Mouse (Mus musculus) midbrain, postnatal 0 days (tissue): ENCODE results near the gene Sez6l2. TPM values are rescaled to one million over a fixed set of nuclear protein-coding genes. Genes with fewer than 3 reads are reported as not detected.

Source experiments
- ATAC-seq: fragments of 200-750 bp; cut with Nextera tagmentation; 2 replicates; pipeline ENCODE4 v1.8.0; 2017; ENCODE audit warnings: moderate number of reproducible peaks, mild to moderate bottlenecking, moderate TSS enrichment, moderate library complexity; ENCODE audit not compliant: low FRiP score
- DNase-seq: peaks from one replicate; pipeline ENCODE4 v3.0.0-alpha.2; 2015; ENCODE audit warnings: low spot score
- H3K27ac ChIP-seq: fragments of 300-500 bp; sonication (generic); 2 replicates; pipeline ENCODE4 v1.5.1; 2014; ENCODE audit warnings: low read depth, mild to moderate bottlenecking, low read length, mixed read lengths
- H3K27me3 ChIP-seq: fragments of 300-500 bp; sonication (generic); 2 replicates; pipeline ENCODE4 v1.6.1; 2014; ENCODE audit warnings: low read length, control low read depth, mixed read lengths; ENCODE audit not compliant: insufficient read depth
- H3K36me3 ChIP-seq: fragments of 300-500 bp; sonication (generic); 2 replicates; pipeline ENCODE4 v1.6.1; 2014; ENCODE audit warnings: low read length, control low read depth, mixed read lengths; ENCODE audit not compliant: insufficient read depth
- H3K4me1 ChIP-seq: fragments of 300-500 bp; sonication (generic); 2 replicates; pipeline ENCODE4 v1.6.1; 2014; ENCODE audit warnings: mild to moderate bottlenecking, control low read depth, antibody characterized with exemption, low read length, mixed read lengths; ENCODE audit not compliant: insufficient read depth
- H3K4me2 ChIP-seq: fragments of 300-500 bp; sonication (generic); 2 replicates; pipeline ENCODE4 v1.6.1; 2014; ENCODE audit warnings: low read depth, mild to moderate bottlenecking, low read length, mixed read lengths; ENCODE audit not compliant: poor library complexity, severe bottlenecking
- H3K4me3 ChIP-seq: fragments of 300-500 bp; sonication (generic); 2 replicates; pipeline ENCODE4 v1.5.1; 2014; ENCODE audit warnings: low read depth, mild to moderate bottlenecking, low read length, moderate library complexity
- H3K9ac ChIP-seq: fragments of 300-500 bp; sonication (generic); replicated peaks from 2 replicates; pipeline ENCODE4 v1.6.1; 2014; ENCODE audit warnings: mild to moderate bottlenecking, low read length, moderate library complexity, mixed read lengths; ENCODE audit not compliant: poor library complexity, severe bottlenecking
- H3K9me3 ChIP-seq: fragments of 300-500 bp; sonication (generic); 2 replicates; pipeline ENCODE4 v1.6.1; 2016; ENCODE audit warnings: low read length, control low read depth
- CTCF ChIP-seq: IDR thresholded peaks from 2 replicates; pipeline ENCODE4 v1.5.1; 2016; ENCODE audit warnings: antibody characterized with exemption, mild to moderate bottlenecking
- WGBS: fragments of 180-500 bp; shearing (Covaris S2); extraction: QIAGEN DNeasy Blood & Tissue Kit; methylation state at CpG from one replicate; pipeline ENCODE4 v1.1.7; 2014; 5-methylcytosine and 5-hydroxymethylcytosine counted together
- polyA plus RNA-seq: library from polyadenylated mRNA; unstranded; fragments of >200 nt; fragmentation: Nextera tagmentation; extraction: Ambion mirVana; gene quantifications from 2 replicates; pipeline ENCODE4 v1.2.1, GENCODE M21; 2015
- total RNA-seq: library from RNA; depleted of rRNA; stranded (reverse); fragments of >200 nt; gene quantifications from 2 replicates; pipeline ENCODE4 v1.2.3, GENCODE M21; 2014

The Sez6l2 gene
- total and polyA plus RNA-seq, 2 experiments from 2014 or later = 66.2 to 283 TPM

DNA sequence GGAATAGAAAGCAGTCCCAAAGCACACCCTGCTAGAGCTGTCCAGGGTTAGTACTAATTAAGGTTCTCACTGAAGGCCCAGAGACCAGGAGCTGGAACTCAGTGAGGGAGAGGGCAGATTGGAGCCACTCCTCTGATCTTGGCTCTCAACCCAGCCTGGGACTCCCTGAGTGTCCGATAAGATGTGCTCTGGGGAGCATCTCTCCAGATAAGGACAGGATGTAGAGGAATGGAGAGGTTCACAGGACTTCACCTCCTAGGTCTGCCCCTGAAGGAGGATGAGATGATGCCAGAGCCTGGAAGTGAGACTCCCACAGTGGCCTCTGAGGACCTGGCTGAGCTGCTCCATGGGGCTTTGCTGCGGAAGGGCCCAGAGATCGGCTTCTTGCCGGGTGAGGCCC, 1.4 kb downstream of the Sez6l2 start:
- no peak for TF ChIP-seq CTCF

DNA sequence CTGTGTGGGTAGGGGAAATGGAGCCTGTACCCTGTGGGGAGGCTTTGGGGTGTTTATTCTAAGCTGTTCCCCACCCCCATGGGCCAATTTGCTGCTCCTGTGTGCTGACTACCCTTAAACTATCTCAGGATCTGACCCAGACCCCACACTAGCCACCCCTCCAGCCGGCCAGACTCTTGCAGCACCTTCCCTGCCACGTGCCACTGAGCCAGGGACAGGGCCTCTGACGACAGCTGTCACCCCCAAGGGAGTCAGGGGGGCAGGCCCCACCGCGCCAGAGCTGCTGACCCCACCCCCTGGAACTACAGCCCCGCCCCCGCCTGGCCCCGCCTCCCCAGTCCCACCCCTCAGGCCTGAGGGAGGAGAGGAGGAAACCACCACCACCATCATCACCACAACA, 2.3 kb downstream of the Sez6l2 start:
- no peak for TF ChIP-seq CTCF
- ATAC-seq (no peak), DNase-seq (no peak)
- H3K9me3 ChIP-seq = no peaks in the 10 kb centered on the region
- H3K9ac ChIP-seq = peak overlapping the region; percentile 86
- peak overlapping the region; percentile 63 for H3K4me3 ChIP-seq
- peaks cover 25% of the 10 kb centered on the region for H3K36me3 ChIP-seq
- no peaks in the 10 kb centered on the region for H3K27me3 ChIP-seq
- WGBS = 2% methylated on average over 8 of the region's 8 CpGs
- H3K4me1 ChIP-seq = peaks cover 19% of the 10 kb centered on the region
- no peak overlapping the region for H3K27ac ChIP-seq
- H3K4me2 ChIP-seq = peak overlapping the region; percentile 95

More for the DNA sequence above, 1.4 kb downstream of the Sez6l2 start:
- H3K4me3 ChIP-seq = peak overlapping the region; percentile 63
- H3K9ac ChIP-seq = peak overlapping the region; percentile 86
- H3K27ac ChIP-seq = no peak overlapping the region
- H3K4me1 ChIP-seq = peaks cover 19% of the 10 kb centered on the region
- H3K9me3 ChIP-seq = no peaks in the 10 kb centered on the region
- DNase-seq (no peak), ATAC-seq (no peak)
- WGBS = 18% methylated on average over 4 of the region's 4 CpGs
- peaks cover 17% of the 10 kb centered on the region for H3K36me3 ChIP-seq
- H3K27me3 ChIP-seq = no peaks in the 10 kb centered on the region
- peak overlapping the region; percentile 95 for H3K4me2 ChIP-seq

DNA sequence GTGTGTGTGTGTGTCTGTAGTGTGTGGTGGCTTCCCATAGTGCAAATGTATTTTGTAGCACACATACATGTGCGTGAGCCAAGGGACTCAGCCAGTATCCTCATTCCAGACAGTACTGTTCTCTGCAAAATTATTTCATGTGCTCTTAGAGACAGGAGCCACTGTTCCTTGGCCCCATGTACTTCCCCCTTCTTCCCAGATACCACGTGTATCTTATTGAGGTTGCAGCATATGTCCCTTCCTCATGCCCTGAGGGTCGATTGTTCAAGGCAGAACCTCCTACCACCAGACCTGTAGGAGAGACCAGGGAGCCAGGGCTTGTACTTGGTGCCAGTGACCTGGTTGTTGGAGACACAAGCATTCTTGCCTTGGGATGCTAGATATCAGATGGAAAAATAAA, 4.8 kb downstream of the Sez6l2 start:
- H3K4me2 ChIP-seq = no peak overlapping the region

DNA sequence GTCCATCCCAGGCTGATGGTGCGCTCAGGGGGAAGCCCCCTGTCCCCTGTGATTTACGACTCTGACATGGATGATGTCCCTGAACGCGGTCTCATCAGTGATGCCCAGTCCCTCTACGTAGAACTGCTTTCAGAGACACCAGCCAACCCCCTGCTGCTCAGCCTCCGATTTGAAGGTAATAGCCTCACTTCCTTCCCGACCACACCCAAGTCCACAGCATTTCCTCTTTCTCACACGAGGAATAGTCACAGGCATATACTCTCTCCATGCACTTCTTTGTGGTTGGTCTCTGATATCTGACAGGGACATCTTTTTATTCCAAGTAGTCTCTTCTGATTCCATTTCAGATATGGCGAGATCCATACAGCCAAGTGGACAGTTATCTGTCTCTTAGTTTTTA, 9.4 kb downstream of the Sez6l2 start:
- Histone ChIP-seq H3K4me2 (no peak overlapping the region), H3K27ac (no peak overlapping the region), H3K27me3 (no peaks in the 10 kb centered on the region), H3K4me3 (no peak overlapping the region), H3K4me1 (no peaks in the 10 kb centered on the region), H3K9ac (no peak overlapping the region), H3K9me3 (no peaks in the 10 kb centered on the region), H3K36me3 (peaks cover 67% of the 10 kb centered on the region)
- DNase-seq (no peak), ATAC-seq (no peak)
- whole genome bisulfite sequencing = 78% methylated on average over 9 of the region's 9 CpGs
- no peak for TF ChIP-seq CTCF

More for the DNA sequence above, 4.8 kb downstream of the Sez6l2 start:
- DNase-seq = no peak
- no peak overlapping the region for H3K27ac ChIP-seq
- ATAC-seq = no peak
- peaks cover 42% of the 10 kb centered on the region for H3K36me3 ChIP-seq
- 68% methylated on average over 3 of the region's 3 CpGs for WGBS
- TF ChIP-seq CTCF = no peak
- no peaks in the 10 kb centered on the region for H3K27me3 ChIP-seq
- no peaks in the 10 kb centered on the region for H3K9me3 ChIP-seq
- H3K4me3 ChIP-seq = no peak overlapping the region
- no peak overlapping the region for H3K9ac ChIP-seq
- H3K4me1 ChIP-seq = peaks cover 12% of the 10 kb centered on the region

DNA sequence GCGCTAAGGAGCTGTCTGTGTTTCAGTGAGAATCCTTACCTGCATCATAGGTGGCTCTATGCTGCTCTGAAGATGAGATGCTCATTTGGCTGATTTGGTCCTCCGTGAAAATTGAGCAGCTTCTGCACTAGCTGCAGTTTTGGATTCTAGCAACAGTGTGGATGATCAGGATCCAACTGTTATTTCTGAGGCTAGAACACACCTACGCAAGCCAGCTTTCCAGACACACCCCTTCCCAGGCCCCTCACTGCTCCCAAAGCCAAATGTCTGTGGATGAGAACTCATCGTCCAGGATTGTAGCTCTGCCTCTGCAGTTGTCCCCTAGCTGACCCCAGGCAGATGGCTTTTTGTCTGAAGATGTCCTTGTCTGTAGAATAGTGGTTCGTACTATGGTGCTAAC, 10.7 kb downstream of the Sez6l2 start:
- H3K4me2 ChIP-seq = no peak overlapping the region
- no peak overlapping the region for H3K4me3 ChIP-seq
- H3K9ac ChIP-seq = no peak overlapping the region
- peaks cover 60% of the 10 kb centered on the region for H3K36me3 ChIP-seq
- H3K9me3 ChIP-seq = no peaks in the 10 kb centered on the region
- WGBS = 87% methylated on average over 5 of the region's 5 CpGs
- no peak overlapping the region for H3K27ac ChIP-seq
- H3K4me1 ChIP-seq = no peaks in the 10 kb centered on the region
- no peaks in the 10 kb centered on the region for H3K27me3 ChIP-seq
- DNase-seq (no peak), ATAC-seq (no peak)
- TF ChIP-seq CTCF = no peak

DNA sequence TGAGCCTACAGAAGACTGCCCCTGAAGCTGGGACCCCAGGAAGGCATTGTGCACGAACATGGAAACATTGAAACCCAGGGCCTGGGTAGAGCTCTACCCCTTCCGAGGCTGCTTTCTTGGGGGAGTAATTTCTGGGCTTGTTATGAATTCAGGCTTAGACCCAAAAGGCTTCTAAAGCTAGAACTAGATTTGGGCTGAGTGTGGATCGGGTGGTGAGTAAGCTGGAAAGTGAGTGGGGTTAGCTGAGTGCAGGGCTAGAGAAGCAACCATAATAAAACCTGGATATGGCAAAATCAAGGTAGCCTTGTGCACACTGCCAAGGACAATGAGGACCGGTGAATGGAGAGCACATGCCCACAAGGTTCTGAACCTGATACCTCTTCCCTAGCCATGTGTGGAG, 11.6 kb downstream of the Sez6l2 start:
- no peaks in the 10 kb centered on the region for H3K4me1 ChIP-seq
- ATAC-seq = no peak
- WGBS = 90% methylated on average over 4 of the region's 4 CpGs

More for the DNA sequence above, 11.6 kb downstream of the Sez6l2 start:
- Histone ChIP-seq H3K36me3 (peaks cover 64% of the 10 kb centered on the region), H3K4me3 (no peak overlapping the region), H3K4me2 (no peak overlapping the region), H3K9ac (no peak overlapping the region), H3K27me3 (no peaks in the 10 kb centered on the region), H3K9me3 (no peaks in the 10 kb centered on the region), H3K27ac (no peak overlapping the region)
- no peak for TF ChIP-seq CTCF
- no peak for DNase-seq
